Mouse (Mus musculus) thymus, postnatal 0 days (tissue): ENCODE data around the gene 2900026A02Rik. TPM values are rescaled to one million over a fixed set of nuclear protein-coding genes. Genes with fewer than 3 reads are reported as not detected.
A peak's percentile ranks its signal among the peaks of the same experiment; 100 is the strongest.

Experiments
- DNase-seq: peaks from one replicate; pipeline ENCODE4 v3.0.0-alpha.2; 2015; ENCODE audit warnings: low spot score
- polyA plus RNA-seq: library from polyadenylated mRNA; unstranded; fragments of >200 nt; fragmentation: Nextera tagmentation; extraction: Ambion mirVana; gene quantifications from 2 replicates; pipeline ENCODE4 v1.2.1, GENCODE M21; 2015

2900026A02Rik gene
- polyA plus RNA-seq, 1 experiment from 2014 or later: 3.9 TPM

DNA sequence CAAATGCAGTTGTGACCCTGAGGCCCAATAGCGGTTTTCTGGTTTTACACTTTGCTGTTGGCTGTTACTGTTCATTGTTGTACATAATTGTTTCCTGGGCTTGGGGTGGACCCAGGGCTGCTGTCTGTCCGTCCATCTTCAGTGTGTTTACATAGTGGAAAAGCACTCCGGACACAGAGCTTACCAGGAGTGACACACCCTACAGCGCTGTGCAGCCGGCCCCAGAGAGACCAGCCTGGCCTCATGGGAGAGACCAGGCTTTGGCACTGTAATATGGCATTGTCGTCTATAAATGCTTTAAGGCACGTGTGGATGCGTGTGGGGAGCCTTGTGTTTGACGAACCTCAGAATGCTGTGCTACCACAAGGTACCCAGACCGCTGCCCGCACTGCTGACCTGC is 120.6 kb downstream of the 2900026A02Rik start:
- no peak for DNase-seq

DNA sequence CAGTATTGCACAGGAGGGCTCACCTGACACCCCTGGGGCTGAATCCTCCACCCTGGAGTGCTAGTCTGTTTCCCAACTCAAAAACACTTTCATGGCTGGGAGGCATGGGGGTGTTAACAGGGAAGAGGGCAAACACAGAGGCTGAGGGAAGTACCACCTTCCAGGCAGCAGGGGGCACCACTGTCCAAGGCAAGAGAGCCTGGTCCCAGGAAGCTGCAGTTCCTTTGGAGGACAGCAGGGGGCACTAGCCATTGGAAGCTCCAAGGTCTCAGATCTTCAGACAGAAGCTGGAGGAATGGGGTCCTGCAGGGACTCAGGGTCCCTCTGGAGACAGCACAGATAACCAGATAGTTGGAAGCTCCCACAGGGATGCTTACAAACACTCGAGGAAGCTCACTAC is 121.5 kb downstream of the 2900026A02Rik start:
- peak; percentile 86 for DNase-seq

DNA sequence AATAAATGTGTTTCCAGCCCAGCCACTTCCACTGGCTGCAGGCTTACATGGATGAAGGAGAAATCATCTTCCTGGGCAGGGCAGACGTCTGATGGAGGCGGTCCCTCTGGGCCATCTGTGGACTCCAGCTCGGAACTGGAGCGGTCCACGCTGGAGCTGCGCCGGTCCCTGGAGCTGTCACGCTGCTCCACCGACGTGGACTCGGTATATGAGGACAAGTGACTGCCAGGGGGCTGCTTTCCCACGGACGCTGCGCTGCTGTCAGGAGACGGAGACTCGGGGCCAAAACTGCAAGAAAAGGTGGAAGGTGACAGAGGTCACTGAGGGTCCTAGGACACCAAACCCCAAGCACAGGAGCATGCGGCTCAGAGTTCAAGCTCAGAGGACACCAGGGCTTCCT is 123.5 kb downstream of the 2900026A02Rik start:
- DNase-seq: no peak

DNA sequence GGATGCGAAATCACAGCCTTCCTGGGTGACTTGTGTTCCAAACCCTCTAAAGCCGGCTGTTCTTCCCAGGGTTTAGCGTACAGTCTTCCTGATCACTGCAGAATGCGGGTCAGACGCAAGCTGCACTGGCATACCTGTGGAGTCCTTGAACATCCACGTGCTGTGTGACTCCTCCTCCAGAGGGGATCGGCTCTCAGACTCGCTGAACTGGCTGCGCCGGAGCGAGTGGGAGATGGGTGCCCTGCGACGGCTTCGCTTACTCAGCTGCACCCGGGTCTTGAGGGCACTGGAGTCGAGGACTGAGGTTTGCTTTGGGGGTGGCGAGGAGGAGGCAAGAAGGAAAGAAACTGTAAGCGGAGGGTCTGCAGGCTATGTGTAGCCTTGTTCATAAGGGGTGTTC is 125.6 kb downstream of the 2900026A02Rik start:
- DNase-seq: no peak

DNA sequence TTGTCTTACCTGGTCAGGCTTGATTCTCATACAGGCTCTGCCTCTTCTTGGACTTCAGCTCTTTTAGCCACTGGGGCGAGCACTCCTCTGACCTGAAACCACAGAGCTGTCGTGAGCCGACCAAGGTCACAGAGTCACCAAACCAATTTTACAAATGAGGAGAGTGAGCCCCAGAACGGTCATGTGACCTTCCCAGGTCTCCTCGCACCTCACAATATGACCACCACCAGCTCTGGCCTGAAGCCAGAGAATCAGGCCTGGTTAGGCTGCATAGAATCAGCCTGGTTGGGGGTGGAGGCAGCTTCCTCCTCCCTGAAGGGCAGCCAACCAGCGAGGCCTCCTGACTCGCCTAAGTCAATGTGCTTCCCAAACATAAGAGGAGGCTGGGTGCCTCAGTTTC is 128.6 kb downstream of the 2900026A02Rik start:
- no peak for DNase-seq

DNA sequence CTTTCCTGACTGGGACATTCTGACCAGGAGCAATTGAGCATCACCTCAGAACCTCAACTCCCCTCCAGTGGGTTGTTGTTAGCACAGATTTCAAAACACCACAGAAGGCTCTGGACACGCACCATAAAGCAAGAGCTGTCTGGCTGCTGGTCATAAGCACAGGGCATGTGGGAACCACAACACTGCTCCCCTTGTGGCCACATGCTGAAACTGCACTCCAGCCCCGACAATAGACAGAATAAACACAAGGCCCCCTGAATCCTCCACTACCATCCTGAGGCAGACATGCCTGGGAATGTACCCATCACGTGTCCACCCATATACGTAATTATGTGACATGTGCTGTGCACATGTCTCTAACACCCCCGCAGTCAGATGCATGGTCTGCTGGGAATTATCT is 129.9 kb downstream of the 2900026A02Rik start:
- DNase-seq: peak; percentile 42

DNA sequence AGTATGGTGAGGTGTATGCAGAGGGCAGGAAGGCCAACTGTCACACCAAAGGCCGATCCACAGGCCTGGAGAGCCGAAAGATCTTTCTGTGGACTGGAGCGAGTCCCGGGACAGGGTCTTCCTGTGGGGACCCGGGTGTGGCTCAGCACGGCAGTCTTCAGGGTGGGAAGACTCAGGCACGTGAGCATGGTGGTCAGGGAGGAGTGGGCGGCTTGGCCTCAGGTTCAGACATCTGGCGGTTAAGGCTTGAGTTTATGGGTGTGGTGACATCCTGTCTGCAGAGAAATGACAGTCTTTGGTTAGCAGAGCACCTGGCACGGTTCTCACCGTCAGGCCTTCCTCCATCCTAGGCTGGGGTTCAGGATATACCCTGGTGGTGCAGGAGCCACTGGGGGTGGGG is 130.3 kb downstream of the 2900026A02Rik start:
- DNase-seq: no peak

DNA sequence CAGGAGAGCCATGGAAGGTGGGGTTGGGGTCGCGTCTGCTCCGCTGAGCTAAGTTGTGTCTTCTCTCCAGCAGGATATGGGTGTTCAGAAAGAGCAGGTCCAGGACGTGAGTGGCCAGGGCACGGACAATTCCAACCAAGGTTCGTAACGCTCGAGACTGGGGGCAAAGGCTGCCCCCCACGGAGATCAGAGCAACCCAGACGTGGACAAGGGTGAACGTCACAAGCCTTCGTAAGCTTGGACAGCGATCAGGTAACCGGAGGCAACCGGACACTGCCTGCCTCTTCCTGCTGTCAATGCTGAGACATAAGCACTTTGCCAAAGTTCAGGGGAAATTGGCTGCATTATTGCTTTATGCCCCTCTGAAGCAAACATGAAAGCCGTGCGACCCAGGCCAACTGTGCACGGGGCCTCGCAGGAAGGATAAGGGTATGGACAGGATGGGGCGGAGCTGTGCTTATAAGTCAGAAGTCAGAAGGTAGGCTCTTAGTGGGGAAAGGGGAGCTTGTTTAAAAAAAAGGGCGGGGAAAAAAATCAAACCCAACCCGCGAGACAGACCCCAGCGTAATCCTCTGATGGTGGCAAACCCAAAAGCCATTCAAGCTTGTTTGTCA is 130.9 kb downstream of the 2900026A02Rik start:
- DNase-seq: no peak

DNA sequence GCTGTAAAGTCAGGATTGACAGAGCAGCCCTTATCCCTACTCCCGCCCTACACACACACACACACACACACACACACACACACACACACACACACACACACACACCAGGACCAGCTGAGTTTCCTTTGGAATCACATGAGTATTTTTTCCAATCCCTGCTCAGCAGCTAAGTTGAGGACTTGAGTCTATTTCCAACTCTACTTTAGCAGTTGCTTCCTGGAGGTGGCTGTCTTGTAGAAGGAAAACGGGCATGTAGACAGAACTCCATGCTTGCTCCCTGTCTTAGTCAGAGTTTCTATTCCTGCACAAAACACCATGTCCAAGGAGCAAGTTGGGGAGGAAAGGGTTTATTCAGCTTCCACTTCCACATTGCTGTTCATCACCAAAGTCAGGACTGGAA is 133.6 kb downstream of the 2900026A02Rik start:
- no peak for DNase-seq

DNA sequence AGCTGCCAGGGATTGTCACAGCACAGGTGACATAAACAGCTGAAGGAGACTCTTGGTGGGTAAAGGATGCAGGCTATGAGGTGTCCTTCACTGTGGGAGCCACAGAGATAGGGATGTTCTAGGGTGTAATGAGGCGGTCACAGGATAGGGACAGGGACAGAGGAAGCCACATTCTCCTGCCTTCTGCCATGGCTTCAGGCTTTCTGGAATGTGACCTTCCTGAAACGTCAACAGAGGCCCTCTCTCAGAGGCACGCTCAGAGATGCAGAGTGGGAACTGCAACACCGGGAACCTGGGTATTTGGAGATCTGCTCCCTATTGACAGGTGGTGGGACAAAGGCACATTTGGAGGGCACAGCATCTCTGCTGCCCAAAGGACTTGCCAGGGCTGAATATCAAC is 134.0 kb downstream of the 2900026A02Rik start:
- no peak for DNase-seq

DNA sequence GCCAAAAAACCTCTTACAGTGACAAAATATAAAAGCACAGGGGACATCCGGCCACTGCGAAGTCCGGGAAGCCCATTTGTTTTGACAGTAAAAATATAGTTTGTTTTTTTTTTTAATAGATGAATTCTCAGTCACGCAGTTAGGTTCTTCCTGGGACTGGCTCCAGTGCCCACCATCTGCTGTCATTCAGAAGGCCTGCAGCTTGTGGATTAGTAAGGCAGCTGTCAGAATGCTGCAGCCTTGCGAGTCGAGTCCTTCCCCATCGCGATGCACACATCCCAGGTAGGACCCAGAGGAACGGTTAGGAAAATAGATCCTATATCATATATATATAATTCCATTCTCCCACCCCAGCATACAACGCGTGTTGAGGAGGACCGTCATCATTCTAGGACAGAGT is 134.6 kb downstream of the 2900026A02Rik start:
- no peak for DNase-seq

DNA sequence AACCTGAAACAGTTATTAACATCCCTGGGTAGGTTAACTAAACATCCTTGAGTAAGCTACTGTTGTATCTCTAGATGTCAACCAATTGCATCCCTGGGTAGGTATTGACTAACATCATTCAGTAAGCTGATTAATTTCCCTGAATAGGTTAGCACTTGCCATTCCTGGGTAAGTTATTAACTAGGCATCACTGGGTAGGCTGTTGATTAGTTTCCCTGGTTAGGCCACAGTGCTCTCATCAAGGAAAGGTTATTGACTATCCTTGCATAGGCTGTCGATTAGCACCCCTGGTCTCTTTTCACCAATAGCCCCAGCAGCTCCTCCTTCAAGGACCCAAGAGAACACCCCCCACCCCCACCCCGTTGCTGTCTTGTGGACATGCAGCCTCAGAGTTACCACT is 135.1 kb downstream of the 2900026A02Rik start:
- no peak for DNase-seq

DNA sequence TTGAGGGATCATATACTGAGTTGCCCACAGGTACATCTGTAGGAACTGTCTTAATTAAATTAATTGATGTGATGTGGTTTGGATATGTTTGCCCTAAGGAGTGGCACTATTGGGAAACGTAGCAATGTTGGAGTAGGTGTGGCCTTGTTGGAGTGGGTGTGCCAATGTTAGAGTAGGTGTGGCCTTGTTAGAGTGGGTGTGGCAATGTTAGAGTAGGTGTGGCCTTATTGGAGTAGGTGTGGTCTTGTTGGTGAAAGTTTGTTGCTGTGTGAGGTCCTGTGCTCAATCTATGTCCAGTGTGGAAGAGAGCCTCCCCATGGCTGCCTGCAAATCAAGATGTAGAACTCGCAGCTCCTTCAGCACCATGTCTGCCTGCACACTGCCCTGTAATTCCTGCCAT is 136.7 kb downstream of the 2900026A02Rik start:
- DNase-seq: no peak

DNA sequence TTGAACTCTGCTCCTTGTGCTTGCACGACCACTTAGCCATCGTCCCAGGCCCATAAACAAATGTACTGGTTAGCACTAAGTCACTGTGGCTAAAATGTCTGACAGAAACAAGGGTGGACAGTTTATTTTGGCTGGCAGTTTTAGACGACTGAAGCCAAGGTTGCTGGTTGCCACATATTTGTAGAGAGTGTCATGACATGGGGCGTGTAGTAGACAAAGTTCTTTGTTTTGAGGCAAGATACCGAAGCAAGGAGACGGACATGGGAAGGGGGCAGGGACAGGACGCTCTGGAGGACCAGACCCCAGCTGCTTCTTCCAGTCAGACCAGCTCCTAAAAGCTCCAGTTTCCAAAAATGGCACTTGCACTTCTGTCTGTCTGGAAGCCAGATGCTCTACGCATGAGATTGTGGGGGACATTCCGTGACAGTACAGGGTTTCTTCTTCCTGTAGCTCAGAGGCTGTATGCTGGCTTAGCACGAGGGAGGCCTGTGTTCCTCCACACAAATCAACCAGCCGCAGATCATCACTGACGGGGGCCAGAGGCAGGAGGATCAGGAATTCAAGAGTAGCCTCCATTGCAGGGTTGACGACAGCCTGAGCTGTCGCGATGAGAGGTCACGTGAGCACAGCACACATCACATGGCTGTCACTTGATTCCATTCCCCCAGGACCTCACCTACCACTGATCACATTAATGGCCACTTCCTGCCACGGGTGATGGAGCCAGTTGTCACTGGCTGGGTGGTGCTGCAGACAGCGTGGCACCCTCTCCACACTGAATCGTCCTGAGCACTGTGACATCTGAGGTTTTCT is 138.5 kb downstream of the 2900026A02Rik start:
- DNase-seq: no peak

DNA sequence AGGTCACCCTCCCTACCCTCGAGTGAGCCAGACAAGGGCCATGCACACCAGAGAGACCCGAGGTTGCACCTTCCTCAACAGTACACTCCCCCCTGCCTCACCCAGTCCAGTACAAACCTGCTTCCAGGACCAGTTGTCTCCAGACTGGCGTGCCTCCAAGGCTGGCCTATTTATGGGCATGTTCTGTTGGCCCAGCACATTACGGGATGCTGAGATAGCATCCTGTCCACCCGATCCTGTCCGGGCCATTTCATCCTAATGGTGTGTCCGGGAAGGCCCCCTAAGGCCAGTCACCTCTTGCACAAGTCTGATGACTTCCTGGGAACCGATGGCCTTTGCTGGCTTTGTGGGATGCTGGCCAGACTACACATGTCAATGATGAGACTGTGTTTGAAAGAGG is 139.6 kb downstream of the 2900026A02Rik start, which contains the start of gene Crybb3:
Gene Crybb3, minus strand, starts transcription at position 146 of the 400 bp plus-strand sequence.
- DNase-seq: no peak

DNA sequence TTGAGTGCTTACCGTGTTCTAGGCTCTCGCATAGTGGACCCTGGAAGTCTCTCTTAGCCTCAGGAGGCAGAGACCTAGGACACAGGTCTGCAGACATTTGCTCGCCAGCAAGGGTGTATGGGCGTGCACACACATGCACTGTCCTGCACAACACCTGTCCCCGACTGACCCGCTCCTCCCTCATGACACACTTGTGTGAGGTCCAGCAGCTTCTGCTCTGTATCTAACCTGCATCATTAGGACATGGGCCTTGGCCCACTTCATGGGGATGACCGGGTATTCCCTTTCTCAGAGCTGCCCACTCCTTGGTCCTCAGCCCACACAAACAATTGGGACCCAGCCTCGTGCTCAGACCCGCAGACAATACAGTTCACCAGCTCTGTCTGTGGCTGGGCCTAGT is 140.0 kb downstream of the 2900026A02Rik start:
- no peak for DNase-seq

DNA sequence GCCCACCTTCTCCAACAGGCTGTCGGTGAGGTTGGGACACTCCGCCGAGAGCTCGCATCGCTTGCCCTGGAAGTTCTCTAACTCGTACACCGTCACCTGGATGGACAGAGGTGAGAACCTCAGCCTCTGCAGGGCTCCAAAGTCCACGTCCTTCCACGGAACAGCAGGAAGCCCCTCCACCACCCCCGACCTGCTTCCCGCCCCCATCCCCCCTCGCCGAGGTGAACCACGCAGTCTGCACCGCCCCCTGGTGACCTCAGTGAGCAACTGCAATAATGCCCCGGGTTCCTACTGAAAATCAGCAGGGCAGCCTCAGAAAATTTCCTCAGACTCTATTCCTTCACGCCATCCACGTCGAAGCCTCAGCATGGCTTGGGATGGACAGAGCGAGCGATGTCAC is 141.3 kb downstream of the 2900026A02Rik start:
- peak; percentile 38 for DNase-seq

DNA sequence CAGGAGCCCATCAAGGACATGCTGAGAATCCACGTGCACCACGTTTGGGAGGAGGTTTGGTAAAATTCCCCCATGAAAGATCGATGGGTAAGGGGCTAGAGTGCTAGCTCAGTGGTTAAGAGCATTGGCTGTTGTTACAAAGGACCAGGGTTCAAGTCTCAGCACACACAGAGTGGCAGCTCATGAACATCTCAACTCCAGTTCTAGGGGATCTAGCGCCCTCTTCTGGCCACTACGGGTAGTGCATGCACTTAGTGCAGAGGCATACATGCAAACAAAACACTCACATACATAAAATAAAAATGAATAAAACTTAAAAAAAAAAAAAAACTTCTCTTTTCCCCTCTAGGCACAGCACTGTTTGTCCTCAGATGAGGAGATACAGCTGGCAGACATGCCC is 142.3 kb downstream of the 2900026A02Rik start:
- peak; percentile 22 for DNase-seq

DNA sequence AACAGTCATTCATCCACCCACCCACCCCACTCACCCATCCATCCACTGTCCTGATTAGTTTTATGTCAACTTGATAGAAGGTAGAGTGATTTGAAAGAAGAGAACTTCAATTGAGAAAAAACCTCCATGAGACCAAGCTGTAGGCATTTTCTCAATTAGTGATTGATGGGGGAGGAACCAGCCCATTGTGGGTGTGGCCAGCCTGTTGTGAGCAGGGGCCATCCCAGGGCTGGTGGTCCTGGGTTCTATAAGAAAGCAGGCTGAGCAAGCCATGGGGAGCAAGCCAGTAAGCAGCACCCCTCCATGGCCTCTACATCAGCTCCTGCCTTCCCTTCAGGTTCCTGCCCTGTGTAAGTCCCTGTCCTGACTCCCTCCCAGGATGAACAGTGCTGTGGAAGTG is 151.0 kb downstream of the 2900026A02Rik start, which contains the start of gene Crybb2:
Gene Crybb2, minus strand, starts transcription at position 101 of the 400 bp plus-strand sequence.
- DNase-seq: no peak

DNA sequence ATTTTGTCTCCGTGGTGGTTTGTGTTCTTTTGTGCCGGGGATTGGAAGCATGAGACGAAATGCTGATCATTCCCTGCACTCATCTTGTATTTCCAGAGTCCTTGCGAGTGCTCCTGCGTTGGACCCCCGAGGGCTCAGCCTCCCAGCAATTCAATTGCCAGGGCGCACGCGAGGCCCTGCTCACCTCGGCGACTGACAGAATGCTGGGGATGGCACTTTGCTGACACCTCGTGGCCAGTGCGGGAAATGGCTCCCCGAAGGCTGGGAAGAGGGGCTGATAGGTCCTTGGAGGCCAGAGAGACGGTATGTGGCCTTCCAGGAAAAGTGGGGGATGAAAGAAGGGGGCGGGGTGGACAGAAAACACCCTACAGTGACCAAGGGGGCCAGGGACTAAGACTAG is 166.7 kb downstream of the 2900026A02Rik start:
- DNase-seq: peak; percentile 68

DNA sequence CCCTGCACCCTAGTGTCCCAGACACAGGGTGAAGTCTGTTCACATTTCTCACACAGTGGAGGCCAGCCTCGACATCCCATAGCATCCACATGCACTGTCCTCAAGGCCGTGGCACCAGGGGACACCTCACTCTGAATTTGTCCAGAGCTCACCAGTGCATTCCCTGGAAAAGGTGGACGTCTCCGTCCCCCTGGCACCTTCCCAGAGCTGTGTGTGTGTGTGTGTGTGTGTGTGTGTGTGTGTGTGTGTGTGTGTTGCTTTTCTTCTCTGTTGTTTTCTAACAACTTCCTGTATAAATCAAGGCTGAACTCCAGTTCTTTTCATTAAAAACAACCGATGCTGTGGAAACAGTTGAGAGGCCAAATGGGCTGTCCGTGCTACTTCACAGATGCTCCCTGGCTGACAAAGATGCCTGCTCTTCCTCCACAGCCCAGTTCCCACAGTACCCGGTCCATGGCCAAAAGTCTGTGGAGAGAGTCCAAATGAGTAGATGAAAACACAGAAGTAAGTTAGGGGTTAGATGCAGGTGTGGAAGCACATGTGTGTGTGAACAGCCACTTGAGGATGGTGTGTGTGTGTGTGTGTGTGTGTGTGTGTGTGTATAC is 170.4 kb downstream of the 2900026A02Rik start:
- no peak for DNase-seq

DNA sequence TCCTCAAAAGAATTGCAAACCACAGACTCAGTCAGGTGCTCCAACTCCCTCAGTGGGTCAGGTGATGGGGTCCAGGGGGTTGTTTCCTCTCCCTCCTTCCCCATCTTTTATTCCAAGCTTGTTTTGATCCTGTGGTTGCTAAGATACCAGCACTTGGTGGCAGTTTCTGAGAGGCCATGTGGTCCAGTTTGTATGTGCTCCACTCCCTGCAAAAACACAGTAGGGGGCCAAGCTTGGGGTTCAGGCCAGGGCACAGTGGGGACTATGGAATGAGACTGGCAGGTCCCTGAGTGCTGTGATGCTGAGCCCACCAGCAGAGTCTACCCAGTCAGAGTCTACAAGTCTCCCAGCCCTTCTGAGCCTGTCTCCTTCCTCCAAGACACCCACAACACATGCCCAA is 171.2 kb downstream of the 2900026A02Rik start:
- no peak for DNase-seq
